Mouse (Mus musculus) liver, embryonic 14.5 days (tissue): Measurements from ENCODE around the gene Tmem164.

Experiments
- CTCF ChIP-seq: IDR thresholded peaks from 2 replicates; pipeline ENCODE4 v1.5.1; 2016; ENCODE audit warnings: antibody characterized with exemption, low read depth, control low read depth
- EP300 ChIP-seq: IDR thresholded peaks from 2 replicates; pipeline ENCODE4 v1.6.1; 2016; ENCODE audit warnings: antibody characterized with exemption, low read depth

DNA sequence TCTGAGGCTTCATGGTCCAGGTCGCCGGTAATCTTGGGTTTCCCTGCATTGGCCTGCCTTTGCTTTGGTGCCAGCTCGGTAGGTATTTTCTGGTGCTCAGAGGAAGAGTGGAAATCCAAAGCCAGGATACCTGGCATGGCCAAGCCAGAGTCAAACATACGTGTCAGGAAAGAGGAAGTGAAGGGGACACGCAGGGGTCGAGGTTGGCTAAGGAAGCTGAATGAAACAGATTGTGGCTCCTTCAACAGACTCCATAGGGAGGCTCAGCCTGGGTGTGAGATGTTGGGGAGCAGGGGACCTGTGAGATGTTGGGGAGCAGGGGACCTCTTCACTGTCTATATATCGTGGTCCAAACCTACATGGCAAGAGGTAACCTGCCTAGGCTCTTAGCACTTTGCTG lies 155.2 kb downstream of the Tmem164 start:
- TF ChIP-seq CTCF (no peak), EP300 (no peak)
